Mouse (Mus musculus) liver, embryonic 14.5 days (tissue): Measurements from ENCODE around the gene Pgam2. TPM values are rescaled to one million over a fixed set of nuclear protein-coding genes. Genes with fewer than 3 reads are reported as not detected.

ENCODE experiments used
- ATAC-seq: fragments of 200-750 bp; cut with Nextera tagmentation; 2 replicates; pipeline ENCODE4 v1.8.0; 2017; ENCODE audit warnings: moderate number of reproducible peaks, mild to moderate bottlenecking, moderate library complexity; ENCODE audit not compliant: insufficient read depth
- DNase-seq, 3 experiments: peaks; one replicate each; pipeline ENCODE4 v3.0.0-alpha.2; 2012 to 2013; ENCODE audit warnings: low read depth in 3 of 3, low spot score in 3 of 3
- H3K27ac ChIP-seq: fragments of 300-500 bp; sonication (generic); 2 replicates; pipeline ENCODE4 v1.5.1; 2014; ENCODE audit warnings: moderate library complexity, mild to moderate bottlenecking, control low read depth, inconsistent platforms
- H3K27me3 ChIP-seq: fragments of 300-500 bp; sonication (generic); 2 replicates; pipeline ENCODE4 v1.6.1; 2014; ENCODE audit warnings: mild to moderate bottlenecking, low read length, moderate library complexity; ENCODE audit not compliant: control insufficient read depth, insufficient read depth
- H3K36me3 ChIP-seq: fragments of 300-500 bp; sonication (generic); replicated peaks from 2 replicates; pipeline ENCODE4 v1.6.1; 2014; ENCODE audit warnings: low read depth; ENCODE audit not compliant: control insufficient read depth, insufficient read depth
- H3K4me1 ChIP-seq, 2 experiments: fragments of 200-500 bp in 1 of 2; fragments of 300-500 bp in 1 of 2; sonication (generic) in 1 of 2; replicated peaks; 2 replicates each; pipeline ENCODE4 v1.6.1; 2012 to 2014; ENCODE audit warnings: antibody characterized with exemption in 1 of 2, inconsistent platforms in 1 of 2, low read length in 1 of 2; ENCODE audit not compliant: control insufficient read depth in 2 of 2, insufficient read depth in 2 of 2
- H3K4me2 ChIP-seq: fragments of 300-500 bp; sonication (generic); 2 replicates; pipeline ENCODE4 v1.6.1; 2014; ENCODE audit warnings: low read depth, mild to moderate bottlenecking, control low read depth, moderate library complexity
- H3K4me3 ChIP-seq, 2 experiments: fragments of 200-500 bp in 1 of 2; fragments of 300-500 bp in 1 of 2; sonication (generic) in 1 of 2; 2 replicates each; pipeline ENCODE4 v1.5.1; 2012 to 2014; ENCODE audit warnings: low read depth in 2 of 2, low read length in 2 of 2, mild to moderate bottlenecking in 2 of 2, control low read depth in 1 of 2, inconsistent platforms in 1 of 2, moderate library complexity in 1 of 2; ENCODE audit not compliant: insufficient read depth in 1 of 2
- H3K9ac ChIP-seq: fragments of 300-500 bp; sonication (generic); replicated peaks from 2 replicates; pipeline ENCODE4 v1.6.1; 2014; ENCODE audit warnings: mild to moderate bottlenecking, control low read depth, moderate library complexity
- H3K9me3 ChIP-seq: fragments of 300-500 bp; sonication (generic); 2 replicates; pipeline ENCODE4 v1.6.1; 2016; ENCODE audit warnings: low read length, mixed read lengths; ENCODE audit not compliant: control insufficient read depth
- CTCF ChIP-seq: IDR thresholded peaks from 2 replicates; pipeline ENCODE4 v1.5.1; 2016; ENCODE audit warnings: antibody characterized with exemption, low read depth, control low read depth
- EP300 ChIP-seq: IDR thresholded peaks from 2 replicates; pipeline ENCODE4 v1.6.1; 2016; ENCODE audit warnings: antibody characterized with exemption, low read depth
- WGBS: fragments of 180-500 bp; shearing (Covaris S2); extraction: QIAGEN DNeasy Blood & Tissue Kit; methylation state at CpG from one replicate; pipeline ENCODE4 v1.1.7; 2014; ENCODE audit not compliant: insufficient replicate concordance; 5-methylcytosine and 5-hydroxymethylcytosine counted together
- polyA plus RNA-seq, 2 experiments: library from polyadenylated mRNA; depleted of rRNA in 1 of 2; stranded (reverse) in 1 of 2; unstranded in 1 of 2; fragments of >200 nt; fragmentation: Nextera tagmentation in 1 of 2; extraction: Ambion mirVana in 1 of 2; gene quantifications; 2 replicates each; pipeline versions ENCODE4 v1.2.1 to v1.2.3; 2012 to 2014

Gene Pgam2
- polyA plus RNA-seq, 2 experiments: 0.36 to 1.2 TPM

- ATAC-seq (no peak), DNase-seq (no peak)
- WGBS: 67% methylated on average over 9 of the region's 9 CpGs
- H3K4me3 ChIP-seq: no peak overlapping the region
- H3K27ac ChIP-seq: no peak overlapping the region
- no peaks in the 10 kb centered on the region for H3K27me3 ChIP-seq
- no peak overlapping the region for H3K9ac ChIP-seq
- H3K4me1 ChIP-seq: no peaks in the 10 kb centered on the region; a peak in 1 of 4 replicates
- no peaks in the 10 kb centered on the region for H3K9me3 ChIP-seq
- H3K4me2 ChIP-seq: no peak overlapping the region
- no peak for TF ChIP-seq EP300
- TF ChIP-seq CTCF: no peak
- no peaks in the 10 kb centered on the region for H3K36me3 ChIP-seq
These were observed 4.4 kb upstream of the Pgam2 start for GRCm38 (mm10) chr11:5807956-5808355.

- ATAC-seq (no peak), DNase-seq (no peak)
- Histone ChIP-seq H3K9me3 (no peaks in the 10 kb centered on the region), H3K4me3 (no peak overlapping the region), H3K36me3 (no peaks in the 10 kb centered on the region), H3K27ac (no peak overlapping the region), H3K4me1 (peaks cover 0 to 4% of the 10 kb centered on the region in 2 experiments; a peak in 3 of 4 replicates), H3K9ac (no peak overlapping the region), H3K4me2 (no peak overlapping the region), H3K27me3 (no peaks in the 10 kb centered on the region)
- TF ChIP-seq CTCF: no peak
- no peak for TF ChIP-seq EP300
- WGBS: 34% methylated on average over 3 of the region's 3 CpGs
These were observed 2.2 kb upstream of the Pgam2 start for GRCm38 (mm10) chr11:5805711-5806110.

- Histone ChIP-seq H3K36me3 (peaks cover under 1% of the 10 kb centered on the region; the same call in 1 of the 2 replicates), H3K4me2 (no peak overlapping the region), H3K4me1 (peaks cover 0 to 4% of the 10 kb centered on the region in 2 experiments; a peak in 3 of 4 replicates), H3K4me3 (no peak overlapping the region), H3K27ac (no peak overlapping the region), H3K9me3 (no peaks in the 10 kb centered on the region), H3K9ac (no peak overlapping the region), H3K27me3 (no peaks in the 10 kb centered on the region)
- WGBS: 57% methylated on average over 5 of the region's 5 CpGs
- DNase-seq (no peak), ATAC-seq (no peak)
- no peak for TF ChIP-seq CTCF
- TF ChIP-seq EP300: no peak
These were observed 641 bp upstream of the Pgam2 start for GRCm38 (mm10) chr11:5804174-5804573.

GRCm38 (mm10) chr11:5802457-5803217 is 896 bp downstream of the Pgam2 start:
- Histone ChIP-seq H3K27me3 (no peaks in the 10 kb centered on the region), H3K36me3 (peaks cover 13% of the 10 kb centered on the region; the same call in 1 of the 2 replicates), H3K4me2 (no peak overlapping the region), H3K9me3 (no peaks in the 10 kb centered on the region), H3K9ac (no peak overlapping the region), H3K27ac (no peak overlapping the region), H3K4me3 (no peak overlapping the region), H3K4me1 (peaks cover 0 to 4% of the 10 kb centered on the region in 2 experiments; a peak in 3 of 4 replicates)
- ATAC-seq (no peak), DNase-seq (no peak)
- 55% methylated on average over 8 of the region's 8 CpGs for WGBS
- no peak for TF ChIP-seq EP300

- no peak overlapping the region for H3K9ac ChIP-seq
- H3K4me2 ChIP-seq: no peak overlapping the region
- H3K9me3 ChIP-seq: no peaks in the 10 kb centered on the region
- TF ChIP-seq EP300: no peak
- TF ChIP-seq CTCF: no peak
- H3K36me3 ChIP-seq: peaks cover 13% of the 10 kb centered on the region; the same call in 1 of the 2 replicates
- H3K4me3 ChIP-seq: no peak overlapping the region
- DNase-seq: no peak
- 67% methylated on average over 12 of the region's 12 CpGs for WGBS
- no peaks in the 10 kb centered on the region for H3K27me3 ChIP-seq
- peaks cover 0 to 4% of the 10 kb centered on the region in 2 experiments; a peak in 3 of 4 replicates for H3K4me1 ChIP-seq
- H3K27ac ChIP-seq: no peak overlapping the region
- 0 out of 2 replicates have a peak, but pooled peaks have one; percentile 9 for ATAC-seq
These were observed 1.5 kb downstream of the Pgam2 start for GRCm38 (mm10) chr11:5802005-5802404.
